10 mouse cellular contexts compared by ENCODE assay signal in the genomic region with DNA sequence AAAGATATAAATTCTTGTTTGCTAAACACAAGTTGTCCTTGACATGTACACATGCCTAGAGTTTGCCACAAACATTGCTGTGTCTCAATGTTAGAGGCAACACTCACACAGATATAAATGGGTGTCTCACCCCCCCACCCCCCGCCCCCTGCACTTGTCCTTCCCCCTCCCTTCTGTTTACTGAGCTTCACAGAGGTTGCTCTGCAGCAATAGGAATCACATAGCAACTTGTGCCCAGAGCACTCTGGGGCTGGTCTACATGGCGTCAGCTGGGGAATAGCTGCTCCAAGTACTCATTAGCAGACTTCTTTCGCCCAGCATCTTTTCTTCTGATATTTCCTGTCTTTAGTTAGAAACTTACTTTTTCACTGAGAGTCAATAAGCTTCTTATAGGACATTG. TPM values are rescaled to one million over a fixed set of nuclear protein-coding genes. Genes with fewer than 3 reads are reported as not detected.
DNase-seq lines count a peak whose midpoint lies in the region; ATAC-seq and TF ChIP-seq lines count a peak whose summit lies in the region.
"Had no signal": no experiment of that assay in that cellular context is flagged by ENCODE, and none has a peak within 500 bp of the region (broad histone marks: within the 10 kb centered on the region; RNA-seq: fewer than 3 reads in every experiment).

No protein-coding gene starts in this region.

- TF ChIP-seq CTCF in bone marrow macrophage, adult 2 months (IDR thresholded peaks at IDR 0.05; ENCODE audit: low read depth, low read length), result no peak
- TF ChIP-seq CTCF in heart, postnatal 0 days (IDR thresholded peaks at IDR 0.05; ENCODE audit: low read depth), result no peak

- peaks cover 19% of the 10 kb centered on the region for H3K4me1 ChIP-seq in heart, embryonic 12.5 days (replicated peaks)
- H3K4me1 ChIP-seq in bone marrow macrophage, adult 2 months (ENCODE audit: control insufficient read depth, insufficient read depth, low read length), result peaks cover 21% of the 10 kb centered on the region
- peaks cover 16% of the 10 kb centered on the region for H3K4me1 ChIP-seq in heart, postnatal 0 days (ENCODE audit: control insufficient read depth, insufficient read depth)
- H3K4me1 ChIP-seq in limb, embryonic 13.5 days, result peaks cover 19% of the 10 kb centered on the region; the same call in 1 of the 2 replicates

- ATAC-seq in heart, embryonic 12.5 days (ENCODE audit: insufficient number of reproducible peaks, low FRiP score), result no peak
- no peak for ATAC-seq in heart, postnatal 0 days (ENCODE audit: insufficient read depth, low read depth)
- ATAC-seq in limb, embryonic 13.5 days (ENCODE audit: low FRiP score, low read depth), result no peak
- ATAC-seq: CD4-positive, CD25-positive, alpha-beta regulatory T cell, adult 4 months had no signal

- no peaks in the 10 kb centered on the region for H3K27me3 ChIP-seq in heart, embryonic 12.5 days (replicated peaks)
- no peaks in the 10 kb centered on the region for H3K27me3 ChIP-seq in heart, postnatal 0 days (ENCODE audit: control insufficient read depth, insufficient read depth, low read length)
- peaks cover 15% of the 10 kb centered on the region for H3K27me3 ChIP-seq in limb, embryonic 13.5 days

- no peak for DNase-seq in heart, postnatal 14 days
- peak; percentile 59 for DNase-seq in heart, postnatal 0 days (ENCODE audit: low spot score)
- DNase-seq in frontal cortex, postnatal 14 days (ENCODE audit: low spot score in 2 of 2), result no peak
- DNase-seq in frontal cortex, postnatal 25 days (ENCODE audit: low spot score in 2 of 2), result no peak
- DNase-seq in natural killer cell, adult 2 months (ENCODE audit: low spot score in 2 of 2), result no peak
- DNase-seq: kidney, postnatal 4 days had no signal

- intact Hi-C loops in heart, postnatal 14 days (cut with DNase I), result loop anchor here (2.0 to 10.0 kb wide), 3 partner anchors 147 to 455 kb away; no protein-coding TSS in a partner anchor

- peaks cover 13% of the 10 kb centered on the region for H3K36me3 ChIP-seq in heart, embryonic 12.5 days
- H3K36me3 ChIP-seq in heart, postnatal 0 days (replicated peaks; ENCODE audit: control insufficient read depth, insufficient read depth, low read length), result peaks cover 14% of the 10 kb centered on the region
- H3K36me3 ChIP-seq in limb, embryonic 13.5 days, result peaks cover 12% of the 10 kb centered on the region

- TF ChIP-seq EP300 in heart, postnatal 0 days (IDR thresholded peaks at IDR 0.05; ENCODE audit: low read depth), result no peak

- peak overlapping the region; percentile 78 for H3K4me3 ChIP-seq in heart, embryonic 12.5 days
- H3K4me3 ChIP-seq in bone marrow macrophage, adult 2 months (ENCODE audit: insufficient read depth, low read length), result peak overlapping the region; percentile 68
- H3K4me3 ChIP-seq in heart, postnatal 0 days (ENCODE audit: low read depth, low read length), result peak overlapping the region; percentile 66
- H3K4me3 ChIP-seq in limb, embryonic 13.5 days, result peak overlapping the region; percentile 67

- WGBS in heart, embryonic 12.5 days, result 67% methylated on average over 3 of the region's 3 CpGs
- 28% methylated on average over 3 of the region's 3 CpGs for WGBS in heart, postnatal 0 days
- 56% methylated on average over 3 of the region's 3 CpGs for WGBS in limb, embryonic 13.5 days

- no peak overlapping the region for H3K27ac ChIP-seq in heart, embryonic 12.5 days (ENCODE audit: poor library complexity, severe bottlenecking)
- H3K27ac ChIP-seq in bone marrow macrophage, adult 2 months (ENCODE audit: insufficient read depth, low read depth, low read length), result no peak overlapping the region
- peak overlapping the region; percentile 84 for H3K27ac ChIP-seq in heart, postnatal 0 days (ENCODE audit: low read depth)
- no peak overlapping the region for H3K27ac ChIP-seq in limb, embryonic 13.5 days

- peak overlapping the region; percentile 96 for H3K4me2 ChIP-seq in heart, embryonic 12.5 days
- peak overlapping the region; percentile 83 for H3K4me2 ChIP-seq in heart, postnatal 0 days (ENCODE audit: low read depth, low read length)
- H3K4me2 ChIP-seq in limb, embryonic 13.5 days (replicated peaks), result peak overlapping the region; percentile 92

- H3K9ac ChIP-seq in heart, embryonic 12.5 days, result no peak overlapping the region
- peak overlapping the region; percentile 73 for H3K9ac ChIP-seq in heart, postnatal 0 days (replicated peaks; ENCODE audit: low read depth, low read length)
- peak overlapping the region; percentile 61; the same call in 1 of the 2 replicates for H3K9ac ChIP-seq in limb, embryonic 13.5 days

- no peak for TF ChIP-seq POLR2A in bone marrow macrophage, adult 2 months (IDR thresholded peaks at IDR 0.05; ENCODE audit: borderline replicate concordance, low read depth, low read length)

- H3K9me3 ChIP-seq in heart, embryonic 12.5 days (replicated peaks), result no peaks in the 10 kb centered on the region
- no peaks in the 10 kb centered on the region for H3K9me3 ChIP-seq in heart, postnatal 0 days (replicated peaks; ENCODE audit: control insufficient read depth, low read length)
- no peaks in the 10 kb centered on the region for H3K9me3 ChIP-seq in limb, embryonic 13.5 days

RNA-seq across cellular contexts. Expression of a gene that starts 1.8 kb away (rescaled TPM):
- polyA plus RNA-seq in heart, embryonic 12.5 days (2016; fragmentation: Nextera tagmentation; extraction: Ambion mirVana), result 4.5 and 4.6 TPM in 2 replicates
- 10 to 100 TPM; 30.3 to 37.1 TPM for total RNA-seq in heart, postnatal 14 days (2021)
- 48.4 and 48.8 TPM in 2 replicates for polyA plus RNA-seq in bone marrow macrophage, adult 2 months (2012; ENCODE audit: insufficient read depth, insufficient read length, missing spikeins)
- 18.4 and 24.2 TPM in 2 replicates for total RNA-seq in heart, postnatal 0 days (2014; rRNA removed; ENCODE audit: low replicate concordance)
- 7.1 TPM in 2 replicates for polyA plus RNA-seq in heart, postnatal 0 days (2015; fragmentation: Nextera tagmentation; extraction: Ambion mirVana)
- polyA plus RNA-seq in limb, embryonic 13.5 days (2015; fragmentation: Nextera tagmentation; extraction: Ambion mirVana), result 2.8 and 2.9 TPM in 2 replicates
- polyA plus RNA-seq: CD4-positive, CD25-positive, alpha-beta regulatory T cell, adult 4 months had no signal
